Mouse (Mus musculus) olfactory bulb, adult 2 months (tissue): ENCODE results near the gene Fam19a5.

Source experiments
- CTCF ChIP-seq: fragments of 200-500 bp; IDR thresholded peaks from 2 replicates; pipeline ENCODE4 v1.5.1; 2012; ENCODE audit warnings: low read depth, mild to moderate bottlenecking, low read length, moderate library complexity; ENCODE audit not compliant: insufficient read depth
- POLR2A ChIP-seq: fragments of 200-500 bp; IDR thresholded peaks from 2 replicates; pipeline ENCODE4 v1.6.1; 2012; ENCODE audit warnings: mild to moderate bottlenecking, low read depth, low read length, moderate library complexity; ENCODE audit not compliant: insufficient read depth

DNA sequence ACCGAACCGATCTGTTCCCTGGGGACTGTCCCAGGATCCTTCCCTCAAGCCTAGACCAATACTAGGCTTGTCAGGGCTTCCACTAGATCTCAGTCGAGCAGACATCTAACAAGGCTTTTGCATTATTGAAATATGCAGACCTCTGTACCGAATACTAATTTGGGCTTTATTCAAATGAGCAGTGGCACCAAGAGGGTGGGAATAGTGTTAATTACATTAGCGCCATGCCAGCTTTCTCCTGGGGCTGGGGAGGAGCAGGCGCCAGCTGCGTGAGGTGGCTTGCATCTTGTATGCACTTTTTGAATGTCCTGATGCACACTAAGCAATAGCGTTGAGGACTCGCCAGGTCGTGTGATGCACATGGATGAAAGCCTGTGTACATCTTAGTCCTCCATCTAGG lies 46.9 kb downstream of the Fam19a5 start:
- TF ChIP-seq CTCF (no peak), POLR2A (no peak)
